Mouse (Mus musculus) lung, adult 2 months (tissue): Measurements from ENCODE around the gene Gm26965.

Experiments
- CTCF ChIP-seq: fragments of 200-500 bp; IDR thresholded peaks from 2 replicates; pipeline ENCODE4 v1.5.1; 2011; ENCODE audit warnings: mild to moderate bottlenecking, low read length, control low read depth; ENCODE audit not compliant: insufficient read depth
- POLR2A ChIP-seq: fragments of 200-500 bp; IDR thresholded peaks from 2 replicates; pipeline ENCODE4 v1.6.1; 2011; ENCODE audit warnings: low read depth, mild to moderate bottlenecking, control low read depth, low read length, borderline replicate concordance; ENCODE audit errors: extremely low read depth

DNA sequence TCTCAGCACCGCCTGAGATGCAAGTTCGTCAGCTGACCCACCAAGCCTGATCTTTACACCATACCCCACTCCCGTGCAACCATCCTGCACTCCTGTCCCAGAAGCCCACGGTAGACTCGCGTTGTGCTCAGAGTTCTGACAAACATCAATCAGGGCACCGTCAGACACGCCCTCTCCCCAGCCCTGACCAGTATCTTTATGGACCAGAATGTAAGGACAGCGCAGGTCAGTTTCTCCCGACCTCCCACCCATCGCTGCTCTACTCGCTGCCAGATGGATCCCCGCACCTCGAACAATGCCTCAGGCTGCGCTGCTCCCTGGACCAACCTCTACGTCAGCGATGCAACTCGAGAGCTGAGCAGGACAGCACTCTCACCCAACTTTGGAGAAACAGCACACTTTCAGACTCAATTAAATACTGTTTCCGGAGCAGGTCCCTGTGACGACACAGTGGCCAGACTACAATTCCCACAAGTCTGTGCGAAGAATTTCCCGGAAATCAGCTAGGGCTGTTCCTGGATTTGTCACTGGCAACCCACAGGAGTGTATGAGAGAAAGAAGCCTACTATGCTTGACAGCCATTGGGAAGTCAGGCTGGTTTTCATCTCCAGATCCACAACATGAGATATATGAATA is 25.7 kb downstream of the Gm26965 start, which contains the start of gene Zfp58:
- TF ChIP-seq CTCF (no peak), POLR2A (no peak; the same call in 1 of the 2 replicates)
